Mouse (Mus musculus): ENCODE measurements around the gene Nim1k.

DNA sequence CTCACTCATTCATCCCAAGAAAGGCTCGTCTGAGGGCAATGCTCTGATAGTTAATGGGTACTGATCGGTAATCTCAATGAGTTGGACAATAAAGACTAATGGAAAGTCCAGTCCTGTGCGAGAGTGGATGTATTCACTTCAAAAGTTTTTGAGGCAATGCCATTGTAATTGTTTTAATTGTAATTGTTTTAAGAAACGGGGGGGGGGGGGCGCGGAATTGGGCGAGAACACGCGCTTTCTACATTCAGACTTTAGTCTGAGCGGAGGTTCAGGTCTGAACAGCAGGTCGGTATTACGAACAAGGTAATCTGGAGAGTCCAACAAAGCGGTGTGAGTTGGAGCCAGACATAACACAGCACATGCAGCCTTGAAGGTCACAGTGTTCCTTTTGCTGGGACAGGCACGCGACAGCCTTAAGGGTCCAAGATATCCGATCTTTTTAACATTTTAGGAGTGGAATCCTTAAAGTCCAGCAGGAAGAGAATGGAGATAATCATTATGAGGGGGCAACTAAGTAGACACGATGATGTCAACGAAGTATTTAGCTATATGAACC, 36.0 kb upstream of the Nim1k start:
- TF ChIP-seq FLI1 (IDR thresholded peaks at IDR 0.05; ENCODE audit: low read length) (no peak), GATA1 (IDR thresholded peaks at IDR 0.05; ENCODE audit: borderline replicate concordance, low read length) (no peak)
